Mouse (Mus musculus): Measurements from ENCODE around the gene E130218I03Rik. TPM values are rescaled to one million over a fixed set of nuclear protein-coding genes. Genes with fewer than 3 reads are reported as not detected.
"Not testable (repeated sequence)": the region's sequence is repeated elsewhere in the genome, so short reads cannot be mapped to it uniquely, and the experiment has no call there.

Gene E130218I03Rik
- polyA plus RNA-seq, 1 experiment, result not detected

- H3K27me3 ChIP-seq (ENCODE audit: control insufficient read depth), result peaks cover 53% of the 10 kb centered on the region
- no peak overlapping the region for H3K4me3 ChIP-seq (replicated peaks)
- peaks cover 16% of the 10 kb centered on the region for H3K4me1 ChIP-seq (ENCODE audit: control insufficient read depth)
- no peaks in the 10 kb centered on the region for H3K36me3 ChIP-seq (ENCODE audit: control insufficient read depth)
- no peak for TF ChIP-seq TAL1 (IDR thresholded peaks at IDR 0.05; ENCODE audit: low read length)
- no peak for TF ChIP-seq GATA1 (IDR thresholded peaks at IDR 0.05; ENCODE audit: low read length)
- H3K9me3 ChIP-seq (ENCODE audit: control insufficient read depth, low read length), result peaks cover 3% of the 10 kb centered on the region; the same call in 1 of the 2 replicates
Measured at GRCm38 (mm10) chr4:134255854-134256253, 12.4 kb downstream of the E130218I03Rik start.

- Histone ChIP-seq H3K27me3 (ENCODE audit: control insufficient read depth) (peaks cover 45% of the 10 kb centered on the region), H3K9me3 (ENCODE audit: control insufficient read depth, low read length) (no peaks in the 10 kb centered on the region; the same call in none of the 2 replicates), H3K36me3 (ENCODE audit: control insufficient read depth) (no peaks in the 10 kb centered on the region), H3K4me1 (ENCODE audit: control insufficient read depth) (peaks cover 9% of the 10 kb centered on the region), H3K4me3 (replicated peaks) (no peak overlapping the region)
- TF ChIP-seq TAL1 (IDR thresholded peaks at IDR 0.05; ENCODE audit: low read length) (no peak), GATA1 (IDR thresholded peaks at IDR 0.05; ENCODE audit: low read length) (no peak)
Measured at GRCm38 (mm10) chr4:134256407-134257197, 13.1 kb downstream of the E130218I03Rik start.

GRCm38 (mm10) chr4:134257198-134258009 lies 13.9 kb downstream of the E130218I03Rik start:
- Histone ChIP-seq H3K9me3 (ENCODE audit: control insufficient read depth, low read length) (peaks cover 4% of the 10 kb centered on the region), H3K27me3 (ENCODE audit: control insufficient read depth) (peaks cover 37% of the 10 kb centered on the region), H3K4me3 (replicated peaks) (no peak overlapping the region), H3K4me1 (ENCODE audit: control insufficient read depth) (peaks cover 2% of the 10 kb centered on the region; the same call in 1 of the 2 replicates), H3K36me3 (ENCODE audit: control insufficient read depth) (no peaks in the 10 kb centered on the region)
- no peak for TF ChIP-seq TAL1 (IDR thresholded peaks at IDR 0.05; ENCODE audit: low read length)
- no peak for TF ChIP-seq GATA1 (IDR thresholded peaks at IDR 0.05; ENCODE audit: low read length)

GRCm38 (mm10) chr4:134258354-134258753 lies 14.9 kb downstream of the E130218I03Rik start:
- Histone ChIP-seq H3K36me3 (ENCODE audit: control insufficient read depth) (no peaks in the 10 kb centered on the region), H3K4me3 (replicated peaks) (no peak overlapping the region), H3K27me3 (ENCODE audit: control insufficient read depth) (peaks cover 28% of the 10 kb centered on the region), H3K9me3 (ENCODE audit: control insufficient read depth, low read length) (peaks cover 4% of the 10 kb centered on the region), H3K4me1 (ENCODE audit: control insufficient read depth) (peaks cover 2% of the 10 kb centered on the region; the same call in 1 of the 2 replicates)
- TF ChIP-seq GATA1 (IDR thresholded peaks at IDR 0.05; ENCODE audit: low read length) (no peak), TAL1 (IDR thresholded peaks at IDR 0.05; ENCODE audit: low read length) (no peak)

- Histone ChIP-seq H3K4me3 (replicated peaks) (no peak overlapping the region), H3K27me3 (ENCODE audit: control insufficient read depth) (no peaks in the 10 kb centered on the region; the same call in 1 of the 2 replicates), H3K36me3 (ENCODE audit: control insufficient read depth) (no peaks in the 10 kb centered on the region), H3K4me1 (ENCODE audit: control insufficient read depth) (no peaks in the 10 kb centered on the region), H3K9me3 (ENCODE audit: control insufficient read depth, low read length) (peaks cover 10% of the 10 kb centered on the region)
- no peak for TF ChIP-seq GATA1 (IDR thresholded peaks at IDR 0.05; ENCODE audit: low read length)
- TF ChIP-seq TAL1 (IDR thresholded peaks at IDR 0.05; ENCODE audit: low read length), result no peak
Measured at GRCm38 (mm10) chr4:134263191-134263590, 19.7 kb downstream of the E130218I03Rik start.

- no peak overlapping the region for H3K4me3 ChIP-seq (replicated peaks)
- TF ChIP-seq GATA1 (IDR thresholded peaks at IDR 0.05; ENCODE audit: low read length) (no peak), TAL1 (IDR thresholded peaks at IDR 0.05; ENCODE audit: low read length) (no peak)
- no peaks in the 10 kb centered on the region for H3K36me3 ChIP-seq (ENCODE audit: control insufficient read depth)
- H3K4me1 ChIP-seq (ENCODE audit: control insufficient read depth), result no peaks in the 10 kb centered on the region
- peaks cover 10% of the 10 kb centered on the region for H3K9me3 ChIP-seq (ENCODE audit: control insufficient read depth, low read length)
- no peaks in the 10 kb centered on the region; the same call in 1 of the 2 replicates for H3K27me3 ChIP-seq (ENCODE audit: control insufficient read depth)
Measured at GRCm38 (mm10) chr4:134265860-134266585, 22.6 kb downstream of the E130218I03Rik start.

GRCm38 (mm10) chr4:134268102-134268655 lies 24.7 kb downstream of the E130218I03Rik start:
- no peaks in the 10 kb centered on the region for H3K36me3 ChIP-seq (ENCODE audit: control insufficient read depth)
- H3K4me3 ChIP-seq (replicated peaks), result no peak overlapping the region
- peaks cover 7% of the 10 kb centered on the region; the same call in 1 of the 2 replicates for H3K9me3 ChIP-seq (ENCODE audit: control insufficient read depth, low read length)
- no peak for TF ChIP-seq TAL1 (IDR thresholded peaks at IDR 0.05; ENCODE audit: low read length)
- no peak for TF ChIP-seq GATA1 (IDR thresholded peaks at IDR 0.05; ENCODE audit: low read length)
- no peaks in the 10 kb centered on the region; the same call in 1 of the 2 replicates for H3K27me3 ChIP-seq (ENCODE audit: control insufficient read depth)
- H3K4me1 ChIP-seq (ENCODE audit: control insufficient read depth), result peaks cover 13% of the 10 kb centered on the region

- not testable (repeated sequence) for H3K4me3 ChIP-seq (replicated peaks); H3K9me3 ChIP-seq (ENCODE audit: control insufficient read depth, low read length); H3K27me3 ChIP-seq (ENCODE audit: control insufficient read depth); H3K36me3 ChIP-seq (ENCODE audit: control insufficient read depth)
- H3K4me1 ChIP-seq (ENCODE audit: control insufficient read depth), result peaks cover 24% of the 10 kb centered on the region
Measured at GRCm38 (mm10) chr4:134269622-134270021, 26.2 kb downstream of the E130218I03Rik start.

Measured in erythroblast, embryonic 14.5 days (primary cell).